Mouse (Mus musculus) small intestine, adult 2 months (tissue): ENCODE results near the gene Wdr12.
"Not testable (repeated sequence)": the region's sequence is repeated elsewhere in the genome, so short reads cannot be mapped to it uniquely, and the experiment has no call there.

ENCODE experiments used
- CTCF ChIP-seq: fragments of 200-500 bp; IDR thresholded peaks from 2 replicates; pipeline ENCODE4 v1.5.1; 2012; ENCODE audit warnings: low read depth, mild to moderate bottlenecking, control low read depth, inconsistent platforms, low read length, moderate library complexity, mixed read lengths; ENCODE audit not compliant: insufficient replicate concordance, insufficient read length; ENCODE audit errors: extremely low read depth
- POLR2A ChIP-seq: fragments of 200-500 bp; IDR thresholded peaks from 2 replicates; pipeline ENCODE4 v1.6.1; 2012; ENCODE audit warnings: low read depth, mild to moderate bottlenecking, control low read depth, inconsistent platforms, low read length, moderate library complexity

- not testable (repeated sequence) for TF ChIP-seq POLR2A, CTCF
Observed at GRCm38 (mm10) chr1:60070725-60071124, 27.7 kb downstream of the Wdr12 start.
